Mouse (Mus musculus): ENCODE data around the gene Adat1. TPM values are rescaled to one million over a fixed set of nuclear protein-coding genes. Genes with fewer than 3 reads are reported as not detected.

The Adat1 gene
- total and polyA plus RNA-seq, 3 experiments: 8.3 to 9.3 TPM; not detected in 1

GRCm38 (mm10) chr8:111975706-111976105 is 16.4 kb downstream of the Adat1 start:
- Histone ChIP-seq H3K36me3 (ENCODE audit: control insufficient read depth in 1 of 2, insufficient read depth in 2 of 2, low read length in 2 of 2) (peaks cover 0 to 12% of the 10 kb centered on the region in 2 experiments; a peak in 2 of 4 replicates), H3K27me3 (ENCODE audit: control insufficient read depth in 1 of 2, insufficient read depth in 2 of 2, low read length in 2 of 2) (no peaks in the 10 kb centered on the region), H3K9ac (ENCODE audit: control insufficient read depth, low read depth, low read length, poor library complexity, severe bottlenecking) (no peak overlapping the region), H3K9me3 (replicated peaks; ENCODE audit: insufficient read depth, low read length) (no peaks in the 10 kb centered on the region), H3K27ac (ENCODE audit: control insufficient read depth, low read depth, low read length) (no peak overlapping the region), H3K4me3 (ENCODE audit: control insufficient read depth in 1 of 2, insufficient read depth in 1 of 2, low read depth in 2 of 2, low read length in 2 of 2) (no peak overlapping the region), H3K4me1 (ENCODE audit: control insufficient read depth in 1 of 2, insufficient read depth in 2 of 2, low read length in 2 of 2) (no peaks in the 10 kb centered on the region; a peak in 1 of 4 replicates), H3K79me2 (ENCODE audit: control insufficient read depth, insufficient read depth, low read length, poor library complexity) (no peaks in the 10 kb centered on the region)
- TF ChIP-seq MYB (IDR thresholded peaks at IDR 0.05; ENCODE audit: low read depth, low read length) (no peak), CTCF (IDR thresholded peaks at IDR 0.05 in 2 of 3, conservative IDR thresholded peaks at IDR 0.05 in 1 of 3; ENCODE audit: control insufficient read depth in 1 of 3, insufficient read depth in 1 of 3, low read depth in 2 of 3, low read length in 3 of 3, poor library complexity in 1 of 3, severe bottlenecking in 1 of 3) (no peak), POLR2AphosphoS5 (IDR thresholded peaks at IDR 0.05; ENCODE audit: borderline replicate concordance, low read depth, low read length) (no peak), RCOR1 (IDR thresholded peaks at IDR 0.05; ENCODE audit: low read depth, low read length) (no peak), CHD1 (IDR thresholded peaks at IDR 0.05; ENCODE audit: low read depth, low read length) (no peak), KAT2A (conservative IDR thresholded peaks at IDR 0.05; ENCODE audit: low read depth, low read length) (no peak), GABPA (IDR thresholded peaks at IDR 0.05; ENCODE audit: low read depth, low read length) (no peak), ELF1 (IDR thresholded peaks at IDR 0.05; ENCODE audit: low read depth, low read length) (no peak), MYC (IDR thresholded peaks at IDR 0.05; ENCODE audit: low read depth, low read length) (no peak), ZMIZ1 (IDR thresholded peaks at IDR 0.05; ENCODE audit: low read depth, low read length) (no peak), NELFE (IDR thresholded peaks at IDR 0.05; ENCODE audit: low read depth, low read length) (no peak), BHLHE40 (IDR thresholded peaks at IDR 0.05; ENCODE audit: borderline replicate concordance, low read depth, low read length) (no peak), ETS1 (IDR thresholded peaks at IDR 0.05; ENCODE audit: low read depth, low read length) (no peak), POLR2AphosphoS2 (IDR thresholded peaks at IDR 0.05; ENCODE audit: low read length) (no peak), HCFC1 (IDR thresholded peaks at IDR 0.05; ENCODE audit: low read depth, low read length) (no peak), SMC3 (IDR thresholded peaks at IDR 0.05; ENCODE audit: low read depth, low read length) (no peak), TCF12 (IDR thresholded peaks at IDR 0.05; ENCODE audit: low read depth, low read length) (no peak)
- no peak for DNase-seq (ENCODE audit: low read depth, low spot score)

GRCm38 (mm10) chr8:111974138-111974537 is 18.0 kb downstream of the Adat1 start:
- H3K27me3 ChIP-seq (ENCODE audit: control insufficient read depth in 1 of 2, insufficient read depth in 2 of 2, low read length in 2 of 2): no peaks in the 10 kb centered on the region

More at GRCm38 (mm10) chr8:111974138-111974537, 18.0 kb downstream of the Adat1 start:
- no peaks in the 10 kb centered on the region; a peak in 1 of 4 replicates for H3K4me1 ChIP-seq (ENCODE audit: control insufficient read depth in 1 of 2, insufficient read depth in 2 of 2, low read length in 2 of 2)
- no peak for TF ChIP-seq JUND (IDR thresholded peaks at IDR 0.05; ENCODE audit: low read depth, low read length)
- TF ChIP-seq KAT2A (conservative IDR thresholded peaks at IDR 0.05; ENCODE audit: low read depth, low read length): no peak
- TF ChIP-seq RAD21 (IDR thresholded peaks at IDR 0.05; ENCODE audit: low read depth, low read length): no peak
- TF ChIP-seq MYC (IDR thresholded peaks at IDR 0.05; ENCODE audit: low read depth, low read length): no peak
- H3K9ac ChIP-seq (ENCODE audit: control insufficient read depth, low read depth, low read length, poor library complexity, severe bottlenecking): no peak overlapping the region
- no peaks in the 10 kb centered on the region for H3K79me2 ChIP-seq (ENCODE audit: control insufficient read depth, insufficient read depth, low read length, poor library complexity)
- H3K36me3 ChIP-seq (ENCODE audit: control insufficient read depth in 1 of 2, insufficient read depth in 2 of 2, low read length in 2 of 2): peaks cover 0 to 12% of the 10 kb centered on the region in 2 experiments; a peak in 2 of 4 replicates
- no peaks in the 10 kb centered on the region for H3K9me3 ChIP-seq (replicated peaks; ENCODE audit: insufficient read depth, low read length)
- no peak overlapping the region for H3K4me3 ChIP-seq (ENCODE audit: control insufficient read depth in 1 of 2, insufficient read depth in 1 of 2, low read depth in 2 of 2, low read length in 2 of 2)
- no peak overlapping the region for H3K27ac ChIP-seq (ENCODE audit: control insufficient read depth, low read depth, low read length)
- no peak for DNase-seq (ENCODE audit: low read depth, low spot score)
